Mouse (Mus musculus) midbrain, postnatal 0 days (tissue): ENCODE measurements around the gene Pum1. TPM values are rescaled to one million over a fixed set of nuclear protein-coding genes. Genes with fewer than 3 reads are reported as not detected.
A peak's percentile ranks its signal among the peaks of the same experiment; 100 is the strongest.

Experiments
- ATAC-seq: fragments of 200-750 bp; cut with Nextera tagmentation; 2 replicates; pipeline ENCODE4 v1.8.0; 2017; ENCODE audit warnings: moderate number of reproducible peaks, mild to moderate bottlenecking, moderate TSS enrichment, moderate library complexity; ENCODE audit not compliant: low FRiP score
- DNase-seq: peaks from one replicate; pipeline ENCODE4 v3.0.0-alpha.2; 2015; ENCODE audit warnings: low spot score
- H3K27ac ChIP-seq: fragments of 300-500 bp; sonication (generic); 2 replicates; pipeline ENCODE4 v1.5.1; 2014; ENCODE audit warnings: low read depth, mild to moderate bottlenecking, low read length, mixed read lengths
- H3K27me3 ChIP-seq: fragments of 300-500 bp; sonication (generic); 2 replicates; pipeline ENCODE4 v1.6.1; 2014; ENCODE audit warnings: low read length, control low read depth, mixed read lengths; ENCODE audit not compliant: insufficient read depth
- H3K36me3 ChIP-seq: fragments of 300-500 bp; sonication (generic); 2 replicates; pipeline ENCODE4 v1.6.1; 2014; ENCODE audit warnings: low read length, control low read depth, mixed read lengths; ENCODE audit not compliant: insufficient read depth
- H3K4me1 ChIP-seq: fragments of 300-500 bp; sonication (generic); 2 replicates; pipeline ENCODE4 v1.6.1; 2014; ENCODE audit warnings: mild to moderate bottlenecking, control low read depth, antibody characterized with exemption, low read length, mixed read lengths; ENCODE audit not compliant: insufficient read depth
- H3K4me2 ChIP-seq: fragments of 300-500 bp; sonication (generic); 2 replicates; pipeline ENCODE4 v1.6.1; 2014; ENCODE audit warnings: low read depth, mild to moderate bottlenecking, low read length, mixed read lengths; ENCODE audit not compliant: poor library complexity, severe bottlenecking
- H3K4me3 ChIP-seq: fragments of 300-500 bp; sonication (generic); 2 replicates; pipeline ENCODE4 v1.5.1; 2014; ENCODE audit warnings: low read depth, mild to moderate bottlenecking, low read length, moderate library complexity
- H3K9ac ChIP-seq: fragments of 300-500 bp; sonication (generic); replicated peaks from 2 replicates; pipeline ENCODE4 v1.6.1; 2014; ENCODE audit warnings: mild to moderate bottlenecking, low read length, moderate library complexity, mixed read lengths; ENCODE audit not compliant: poor library complexity, severe bottlenecking
- H3K9me3 ChIP-seq: fragments of 300-500 bp; sonication (generic); 2 replicates; pipeline ENCODE4 v1.6.1; 2016; ENCODE audit warnings: low read length, control low read depth
- CTCF ChIP-seq: IDR thresholded peaks from 2 replicates; pipeline ENCODE4 v1.5.1; 2016; ENCODE audit warnings: antibody characterized with exemption, mild to moderate bottlenecking
- WGBS: fragments of 180-500 bp; shearing (Covaris S2); extraction: QIAGEN DNeasy Blood & Tissue Kit; methylation state at CpG from one replicate; pipeline ENCODE4 v1.1.7; 2014; 5-methylcytosine and 5-hydroxymethylcytosine counted together
- polyA plus RNA-seq: library from polyadenylated mRNA; unstranded; fragments of >200 nt; fragmentation: Nextera tagmentation; extraction: Ambion mirVana; gene quantifications from 2 replicates; pipeline ENCODE4 v1.2.1, GENCODE M21; 2015
- total RNA-seq: library from RNA; depleted of rRNA; stranded (reverse); fragments of >200 nt; gene quantifications from 2 replicates; pipeline ENCODE4 v1.2.3, GENCODE M21; 2014

Gene Pum1
- total and polyA plus RNA-seq, 2 experiments from 2014 or later: 73.6 to 87.2 TPM

DNA sequence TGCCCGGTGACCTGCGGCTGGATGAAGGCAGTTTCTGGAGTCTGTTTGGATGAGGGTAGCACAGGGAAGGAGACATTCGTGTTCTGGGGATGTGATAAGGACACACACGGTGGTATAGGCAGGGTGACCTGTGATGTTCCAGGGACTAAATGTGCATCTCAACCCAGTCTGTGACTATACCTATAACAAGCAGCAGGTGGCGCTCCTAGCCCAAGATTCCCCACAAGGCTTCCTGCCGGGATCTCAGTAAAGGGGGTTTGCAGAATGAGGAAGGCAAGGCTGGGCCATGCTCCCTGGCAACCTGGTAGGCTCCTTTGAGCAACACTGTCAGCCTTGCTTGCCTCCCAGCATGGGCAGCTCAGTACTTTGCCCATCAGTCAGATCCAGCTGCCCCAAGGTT lies 127.1 kb downstream of the Pum1 start:
- H3K9ac ChIP-seq: no peak overlapping the region

DNA sequence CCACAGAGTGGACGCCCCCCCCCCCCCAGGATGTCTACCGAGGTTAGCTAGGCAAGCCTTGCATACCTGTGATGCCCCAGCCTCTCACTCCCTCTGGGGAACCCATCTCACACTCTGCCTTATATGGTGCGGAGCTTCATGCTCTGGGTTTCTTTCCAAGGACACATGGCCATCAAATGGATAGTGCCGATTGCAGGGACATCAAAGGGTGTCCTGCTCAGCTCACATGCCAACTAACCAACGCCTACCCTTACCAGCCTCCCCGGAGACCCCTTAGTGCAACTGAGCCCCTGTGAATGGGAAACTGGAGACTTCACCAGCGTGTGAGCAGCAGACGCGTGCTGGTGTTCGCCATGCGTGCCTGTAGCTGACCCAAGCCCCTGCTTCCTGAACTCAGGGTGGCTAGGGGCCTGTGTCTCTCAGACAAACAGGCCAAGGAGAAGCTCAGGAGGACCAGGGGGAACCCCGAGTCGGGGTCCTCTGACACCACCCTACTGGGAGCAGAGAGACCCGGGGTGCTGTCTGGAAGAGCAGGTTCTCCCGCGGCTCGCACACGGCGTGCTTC lies 128.8 kb downstream of the Pum1 start:
- Histone ChIP-seq H3K9me3 (no peaks in the 10 kb centered on the region), H3K4me2 (peak overlapping the region; percentile 94), H3K9ac (peak overlapping the region; percentile 100), H3K27ac (peak overlapping the region; percentile 78), H3K4me1 (peaks cover 35% of the 10 kb centered on the region), H3K36me3 (no peaks in the 10 kb centered on the region), H3K27me3 (no peaks in the 10 kb centered on the region), H3K4me3 (peak overlapping the region; percentile 98)
- WGBS: 6% methylated on average over 19 of the region's 19 CpGs
- DNase-seq (no peak), ATAC-seq (peak; percentile 32)
- TF ChIP-seq CTCF: no peak

More for the DNA sequence above, 127.1 kb downstream of the Pum1 start:
- TF ChIP-seq CTCF: peak; percentile 97
- no peaks in the 10 kb centered on the region for H3K36me3 ChIP-seq
- no peaks in the 10 kb centered on the region for H3K9me3 ChIP-seq
- DNase-seq (peak; percentile 90), ATAC-seq (no peak)
- H3K4me3 ChIP-seq: no peak overlapping the region
- H3K4me1 ChIP-seq: peaks cover 24% of the 10 kb centered on the region
- no peaks in the 10 kb centered on the region for H3K27me3 ChIP-seq
- no peak overlapping the region for H3K27ac ChIP-seq
- no peak overlapping the region for H3K4me2 ChIP-seq
- 12% methylated on average over 6 of the region's 6 CpGs for WGBS

DNA sequence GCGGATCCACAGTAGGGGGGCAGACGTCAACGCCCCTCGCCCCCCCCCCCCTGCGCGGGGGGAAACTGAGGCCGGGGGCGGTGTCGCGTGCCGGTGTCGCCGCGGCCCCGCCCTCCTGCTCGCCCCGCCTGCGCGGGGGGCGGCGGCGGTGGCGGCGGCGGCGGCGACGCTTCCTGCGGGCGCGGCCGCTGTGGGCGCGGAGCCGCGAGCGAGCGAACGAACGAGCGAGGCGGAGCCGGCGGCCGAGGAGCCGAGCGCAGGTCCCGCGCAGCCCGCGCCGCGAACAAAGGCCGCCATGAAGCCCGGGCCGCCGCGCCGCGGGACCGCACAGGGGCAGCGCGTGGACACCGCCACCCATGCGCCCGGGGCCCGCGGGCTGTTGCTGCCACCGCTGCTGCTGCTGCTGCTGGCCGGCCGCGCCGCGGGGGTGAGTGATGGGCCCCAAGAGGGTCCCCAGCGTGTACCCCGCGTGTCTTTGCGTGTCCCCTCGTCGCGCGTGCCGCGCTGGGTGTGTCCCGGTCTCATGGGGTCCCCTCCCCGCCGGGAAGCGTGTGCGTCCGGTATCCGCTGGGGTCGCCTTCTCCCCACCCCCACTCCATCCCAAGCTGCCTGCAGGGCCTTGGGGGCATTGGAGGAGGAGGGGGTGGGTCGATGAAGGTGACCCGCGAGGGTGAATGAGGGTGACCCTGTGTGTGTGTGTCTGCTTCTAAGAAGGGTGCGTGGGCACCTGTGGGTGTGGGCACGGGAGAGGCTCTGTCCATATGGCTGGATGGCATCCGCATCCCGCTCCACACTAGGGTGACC lies 129.5 kb downstream of the Pum1 start, which contains the start of gene Sdc3:
Sdc3 (plus strand) TSS at position 162 of the 804 bp plus-strand sequence.
- no peak for TF ChIP-seq CTCF
- WGBS: 1% methylated on average over 43 of the region's 99 CpGs
- no peaks in the 10 kb centered on the region for H3K36me3 ChIP-seq
- H3K4me3 ChIP-seq: peak within 1 kb of the TSS; percentile 98
- DNase-seq: no peak
- no peaks in the 10 kb centered on the region for H3K9me3 ChIP-seq
- H3K27me3 ChIP-seq: no peaks in the 10 kb centered on the region
- H3K27ac ChIP-seq: peak within 1 kb of the TSS; percentile 78
- H3K4me1 ChIP-seq: peaks cover 42% of the 10 kb centered on the region
- peak; percentile 57 for ATAC-seq
- peak within 1 kb of the TSS; percentile 94 for H3K4me2 ChIP-seq
- peak within 1 kb of the TSS; percentile 100 for H3K9ac ChIP-seq

DNA sequence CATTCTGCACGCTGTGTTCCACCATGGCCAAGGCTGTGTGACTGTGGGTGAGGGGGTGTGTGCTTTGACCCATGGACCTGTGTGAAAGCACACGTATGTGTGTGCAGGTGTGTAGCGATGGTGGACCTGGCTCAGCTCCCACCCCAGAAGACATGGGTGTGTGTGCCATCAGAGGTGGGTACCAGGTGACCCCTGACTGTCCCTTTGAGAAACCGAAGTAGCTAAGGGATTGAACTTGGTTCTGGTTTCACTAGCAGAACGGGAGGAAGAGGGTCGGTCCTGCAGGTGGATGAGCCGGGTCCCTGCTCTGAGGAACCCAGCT lies 130.0 kb downstream of the Pum1 start:
- no peak for TF ChIP-seq CTCF
- Histone ChIP-seq H3K4me2 (peak overlapping the region; percentile 94), H3K36me3 (no peaks in the 10 kb centered on the region), H3K9me3 (no peaks in the 10 kb centered on the region), H3K27ac (peak overlapping the region; percentile 78; the same call in 1 of the 2 replicates), H3K27me3 (no peaks in the 10 kb centered on the region), H3K4me3 (peak overlapping the region; percentile 98), H3K4me1 (peaks cover 45% of the 10 kb centered on the region), H3K9ac (peak overlapping the region; percentile 100)
- ATAC-seq (peak; percentile 51), DNase-seq (no peak)
- 33% methylated on average over 7 of the region's 7 CpGs for WGBS

DNA sequence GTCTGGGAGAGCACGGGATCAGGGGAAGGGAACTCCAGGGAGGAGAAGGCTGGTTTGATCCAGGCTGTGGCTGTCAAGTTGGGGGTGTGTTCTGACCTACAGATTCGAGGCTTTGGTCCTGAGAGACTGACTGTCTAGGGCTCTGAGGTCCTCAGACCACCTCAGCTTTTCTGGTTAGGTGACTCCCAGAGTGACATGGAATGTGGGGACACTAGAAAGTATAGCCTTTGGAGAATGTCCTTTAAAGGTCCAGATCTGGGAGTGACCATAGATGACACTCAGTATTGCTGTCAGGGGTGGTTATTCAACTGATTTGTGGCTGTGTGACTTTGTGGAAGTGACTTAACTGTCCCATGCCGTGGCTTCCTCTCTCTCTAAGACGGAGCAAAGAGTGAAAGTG lies 131.7 kb downstream of the Pum1 start:
- peaks cover 57% of the 10 kb centered on the region for H3K4me1 ChIP-seq
- no peak for TF ChIP-seq CTCF
- no peak for ATAC-seq
- WGBS: 45% methylated on average over 4 of the region's 4 CpGs
- H3K27me3 ChIP-seq: no peaks in the 10 kb centered on the region
- peak overlapping the region; percentile 98 for H3K4me3 ChIP-seq
- peak overlapping the region; percentile 79 for H3K4me2 ChIP-seq
- DNase-seq: no peak
- peak overlapping the region; percentile 50; the same call in 1 of the 2 replicates for H3K9ac ChIP-seq
- no peaks in the 10 kb centered on the region for H3K9me3 ChIP-seq
- no peaks in the 10 kb centered on the region for H3K36me3 ChIP-seq
- H3K27ac ChIP-seq: no peak overlapping the region

DNA sequence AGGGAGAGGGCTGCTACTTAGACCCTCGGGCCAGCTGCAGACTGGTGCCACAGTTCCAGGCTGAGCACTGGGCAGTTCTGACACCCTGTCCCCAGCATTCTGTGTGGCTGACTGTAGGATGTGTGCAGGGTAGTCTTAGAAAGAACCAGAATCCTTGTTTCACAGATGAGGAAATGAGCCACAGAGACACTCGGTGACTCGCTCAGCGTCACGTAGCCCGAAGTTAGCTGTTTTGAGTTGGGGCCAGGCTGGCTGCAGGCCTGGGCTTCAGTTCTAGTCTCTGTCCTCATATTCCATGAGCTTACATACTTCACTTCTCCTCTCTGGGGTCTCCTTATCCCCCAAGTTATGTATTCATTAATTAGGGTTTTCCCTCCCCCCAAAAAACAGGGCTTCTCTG lies 132.8 kb downstream of the Pum1 start:
- no peak overlapping the region for H3K27ac ChIP-seq
- H3K36me3 ChIP-seq: no peaks in the 10 kb centered on the region
- ATAC-seq (no peak), DNase-seq (no peak)
- H3K9me3 ChIP-seq: no peaks in the 10 kb centered on the region
- no peaks in the 10 kb centered on the region for H3K27me3 ChIP-seq
- TF ChIP-seq CTCF: no peak
- WGBS: 82% methylated on average over 6 of the region's 6 CpGs
- peak overlapping the region; percentile 79 for H3K4me2 ChIP-seq
- no peak overlapping the region for H3K4me3 ChIP-seq
- H3K4me1 ChIP-seq: peaks cover 57% of the 10 kb centered on the region
- H3K9ac ChIP-seq: no peak overlapping the region
